Mouse (Mus musculus) ovary, adult 10 weeks (tissue): ENCODE data around the gene Dnajb8. TPM values are rescaled to one million over a fixed set of nuclear protein-coding genes. Genes with fewer than 3 reads are reported as not detected.

Source experiments
- polyA plus RNA-seq: library from polyadenylated mRNA; stranded (reverse); fragments of 350-450 nt; fragmentation: Illumina TruSeq; extraction: RNeasy Lipid Tissue Mini Kit (QIAGEN cat#74804); gene quantifications from one replicate; pipeline ENCODE4 v1.2.3, GENCODE M21; 2014

The Dnajb8 gene
- not detected for polyA plus RNA-seq

GRCm38 (mm10) chr6:88221968-88222367 lies at the start of gene Dnajb8:
TSS of gene Dnajb8 (plus strand) at chr6:88222268.

GRCm38 (mm10) chr6:88193433-88194052 lies 28.5 kb upstream of the Dnajb8 start, which contains the start of gene Gata2:
TSS of gene Gata2 (plus strand) at chr6:88193891.

Other genes with a start within 250 kb of the Dnajb8 start
- gene H1fx, start 240.6 kb upstream of the Dnajb8 start, polyA plus RNA-seq, result not detected
- 337 TPM for gene Rab7, start 177.0 kb upstream of the Dnajb8 start, polyA plus RNA-seq
- gene Rpn1, start 137.8 kb upstream of the Dnajb8 start, polyA plus RNA-seq, result 232 TPM
- gene Gata2, start 28.4 kb upstream of the Dnajb8 start, polyA plus RNA-seq, result 6.5 TPM
- 3.0 TPM for gene Eefsec, start 224.3 kb downstream of the Dnajb8 start, polyA plus RNA-seq
- gene Ruvbl1, start 243.1 kb downstream of the Dnajb8 start, polyA plus RNA-seq, result 15.6 TPM